Mouse (Mus musculus): ENCODE data around the gene Cdk6. TPM values are rescaled to one million over a fixed set of nuclear protein-coding genes. Genes with fewer than 3 reads are reported as not detected.

Gene Cdk6
- polyA plus RNA-seq, 2 experiments = 5.7 to 13.9 TPM

DNA sequence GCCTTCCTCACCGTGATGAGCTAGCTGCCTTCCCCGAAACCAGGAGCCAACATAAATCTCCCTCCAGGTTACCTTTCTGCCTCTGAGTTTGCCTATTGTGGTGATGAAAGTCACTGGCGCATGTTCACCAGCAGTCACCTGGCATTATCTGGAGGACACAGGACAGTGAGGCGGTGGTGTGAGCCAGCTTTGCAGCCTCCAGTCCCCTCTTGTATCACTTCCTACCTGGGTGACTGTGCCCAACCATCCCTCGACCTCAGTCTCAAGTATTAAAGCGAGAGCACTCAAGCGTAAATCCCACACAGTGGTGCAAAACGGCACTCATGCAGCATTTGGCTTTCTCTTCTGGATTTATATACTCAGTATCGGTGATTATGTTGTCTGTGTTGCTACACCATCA, 152.7 kb downstream of the Cdk6 start:
- no peaks in the 10 kb centered on the region for H3K27me3 ChIP-seq (ENCODE audit: control insufficient read depth, insufficient read depth, low read length)
- DNase-seq (ENCODE audit: low read depth in 3 of 3, low spot score in 3 of 3) = no peak
- WGBS (ENCODE audit: insufficient replicate concordance) = 69% methylated on average over 9 of the region's 9 CpGs
- H3K36me3 ChIP-seq (replicated peaks; ENCODE audit: control insufficient read depth, insufficient read depth, low read depth) = no peaks in the 10 kb centered on the region
- H3K9me3 ChIP-seq (ENCODE audit: control insufficient read depth, low read length) = no peaks in the 10 kb centered on the region
- no peak overlapping the region for H3K9ac ChIP-seq (replicated peaks)
- no peak overlapping the region for H3K4me3 ChIP-seq (ENCODE audit: insufficient read depth in 1 of 2, low read depth in 2 of 2, low read length in 2 of 2)
- TF ChIP-seq CTCF (IDR thresholded peaks at IDR 0.05; ENCODE audit: low read depth) = no peak
- no peak for TF ChIP-seq EP300 (IDR thresholded peaks at IDR 0.05; ENCODE audit: low read depth)
- no peak overlapping the region for H3K27ac ChIP-seq
- peaks cover 0 to 8% of the 10 kb centered on the region in 2 experiments; a peak in 3 of 4 replicates for H3K4me1 ChIP-seq (replicated peaks; ENCODE audit: control insufficient read depth in 2 of 2, insufficient read depth in 2 of 2, low read length in 1 of 2)
- no peak overlapping the region for H3K4me2 ChIP-seq (ENCODE audit: low read depth)
- no peak for ATAC-seq (ENCODE audit: insufficient read depth)

DNA sequence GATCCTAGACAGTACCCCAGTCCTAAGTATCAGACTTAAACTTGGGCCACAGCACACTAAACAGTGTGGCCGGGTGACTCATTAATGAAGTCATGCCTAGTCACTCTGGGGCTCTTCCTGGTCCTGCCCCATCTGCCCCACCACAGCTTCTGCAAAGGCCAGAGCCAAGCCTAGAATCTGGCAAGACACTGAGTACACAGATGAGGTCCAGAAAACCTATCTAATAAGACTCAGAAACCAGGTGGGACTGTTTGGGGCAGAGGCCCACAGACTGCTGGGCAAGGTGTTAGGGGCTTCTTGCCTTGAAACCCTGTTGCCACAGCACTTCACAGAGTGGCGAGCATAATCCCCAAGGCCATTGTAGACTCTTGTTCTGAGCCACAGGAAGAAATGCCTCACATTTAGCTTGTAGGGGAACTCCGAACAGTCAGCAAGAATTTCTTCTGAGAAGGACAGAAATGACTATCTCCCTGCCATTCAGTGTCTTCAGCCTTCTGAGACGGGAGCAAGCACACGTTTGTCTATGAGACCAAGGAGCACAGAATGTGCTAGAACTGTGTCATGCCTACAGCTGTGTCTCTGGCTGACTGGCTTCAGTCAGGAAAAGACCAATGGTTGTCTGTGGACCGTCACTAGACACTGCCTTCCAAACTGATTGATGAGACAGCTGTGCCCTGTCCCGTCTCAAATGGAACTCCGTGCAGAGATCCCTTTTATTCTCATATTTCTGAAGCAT, 153.3 kb downstream of the Cdk6 start:
- Histone ChIP-seq H3K4me2 (ENCODE audit: low read depth) (no peak overlapping the region), H3K4me3 (ENCODE audit: insufficient read depth in 1 of 2, low read depth in 2 of 2, low read length in 2 of 2) (no peak overlapping the region), H3K9ac (replicated peaks) (no peak overlapping the region), H3K27ac (no peak overlapping the region), H3K27me3 (ENCODE audit: control insufficient read depth, insufficient read depth, low read length) (no peaks in the 10 kb centered on the region), H3K4me1 (replicated peaks; ENCODE audit: control insufficient read depth in 2 of 2, insufficient read depth in 2 of 2, low read length in 1 of 2) (peaks cover 0 to 8% of the 10 kb centered on the region in 2 experiments; a peak in 3 of 4 replicates), H3K9me3 (ENCODE audit: control insufficient read depth, low read length) (no peaks in the 10 kb centered on the region), H3K36me3 (replicated peaks; ENCODE audit: control insufficient read depth, insufficient read depth, low read depth) (no peaks in the 10 kb centered on the region)
- ATAC-seq (ENCODE audit: insufficient read depth) (no peak), DNase-seq (ENCODE audit: low read depth in 3 of 3, low spot score in 3 of 3) (no peak)
- whole genome bisulfite sequencing (ENCODE audit: insufficient replicate concordance) = 66% methylated on average over 8 of the region's 8 CpGs
- no peak for TF ChIP-seq EP300 (IDR thresholded peaks at IDR 0.05; ENCODE audit: low read depth)

DNA sequence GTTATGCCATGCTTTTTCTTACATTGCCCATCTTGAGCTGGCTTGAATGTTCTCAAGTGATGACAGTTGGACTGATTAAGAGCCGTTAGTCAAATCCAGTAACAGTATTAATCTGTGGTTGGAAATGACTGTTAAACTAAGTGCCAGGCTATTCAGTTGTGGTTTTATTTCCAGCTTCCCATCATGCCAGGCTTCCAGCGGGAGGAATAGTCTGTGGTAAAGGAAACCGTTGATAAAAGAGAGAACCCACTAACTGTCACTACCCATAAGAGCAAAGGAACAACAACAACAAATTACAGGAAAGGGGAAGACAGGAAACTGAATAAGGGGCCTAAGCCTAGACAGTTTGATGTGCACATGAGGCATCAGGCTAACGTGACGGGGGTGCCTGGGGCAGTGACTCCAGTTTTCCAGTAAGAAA, 156.2 kb downstream of the Cdk6 start:
- Histone ChIP-seq H3K4me2 (ENCODE audit: low read depth) (no peak overlapping the region), H3K4me3 (ENCODE audit: insufficient read depth in 1 of 2, low read depth in 2 of 2, low read length in 2 of 2) (no peak overlapping the region), H3K9me3 (ENCODE audit: control insufficient read depth, low read length) (no peaks in the 10 kb centered on the region), H3K9ac (replicated peaks) (no peak overlapping the region), H3K27ac (no peak overlapping the region), H3K27me3 (ENCODE audit: control insufficient read depth, insufficient read depth, low read length) (no peaks in the 10 kb centered on the region), H3K4me1 (replicated peaks; ENCODE audit: control insufficient read depth in 2 of 2, insufficient read depth in 2 of 2, low read length in 1 of 2) (peaks cover 6 to 19% of the 10 kb centered on the region in 2 experiments), H3K36me3 (replicated peaks; ENCODE audit: control insufficient read depth, insufficient read depth, low read depth) (no peaks in the 10 kb centered on the region)
- DNase-seq (ENCODE audit: low read depth in 3 of 3, low spot score in 3 of 3) = no peak
- WGBS (ENCODE audit: insufficient replicate concordance) = 23% methylated on average over 5 of the region's 5 CpGs
- ATAC-seq (ENCODE audit: insufficient read depth) = peak; percentile 17; the same call in 1 of the 2 replicates
- TF ChIP-seq CTCF (IDR thresholded peaks at IDR 0.05; ENCODE audit: low read depth) (no peak), EP300 (IDR thresholded peaks at IDR 0.05; ENCODE audit: low read depth) (peak; percentile 70)

DNA sequence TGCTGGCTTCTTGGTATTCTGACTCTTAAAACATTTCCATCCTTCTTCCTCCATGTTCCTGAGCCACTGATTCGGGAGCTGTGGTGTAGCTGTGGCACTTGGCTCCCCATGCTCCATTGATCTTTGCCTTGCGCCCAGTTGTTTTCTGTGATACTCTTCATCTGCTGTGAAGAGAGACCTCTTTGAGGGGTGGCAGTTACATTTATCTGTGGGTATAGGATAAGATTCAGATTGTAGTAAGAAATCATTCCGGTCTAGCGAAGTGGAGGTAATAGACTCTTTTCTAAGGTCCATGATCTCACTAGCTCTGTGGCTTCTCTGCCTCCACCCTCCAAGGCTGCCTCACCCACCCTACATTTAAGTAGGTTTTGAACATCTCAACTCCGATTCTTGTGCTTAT, 159.0 kb downstream of the Cdk6 start:
- Histone ChIP-seq H3K4me1 (replicated peaks; ENCODE audit: control insufficient read depth in 2 of 2, insufficient read depth in 2 of 2, low read length in 1 of 2) (peaks cover 11 to 39% of the 10 kb centered on the region in 2 experiments), H3K27ac (no peak overlapping the region), H3K9me3 (ENCODE audit: control insufficient read depth, low read length) (no peaks in the 10 kb centered on the region), H3K4me2 (ENCODE audit: low read depth) (no peak overlapping the region), H3K36me3 (replicated peaks; ENCODE audit: control insufficient read depth, insufficient read depth, low read depth) (no peaks in the 10 kb centered on the region), H3K9ac (replicated peaks) (no peak overlapping the region), H3K4me3 (ENCODE audit: insufficient read depth in 1 of 2, low read depth in 2 of 2, low read length in 2 of 2) (no peak overlapping the region), H3K27me3 (ENCODE audit: control insufficient read depth, insufficient read depth, low read length) (no peaks in the 10 kb centered on the region)
- TF ChIP-seq EP300 (IDR thresholded peaks at IDR 0.05; ENCODE audit: low read depth) = no peak
- TF ChIP-seq CTCF (IDR thresholded peaks at IDR 0.05; ENCODE audit: low read depth) = no peak
- WGBS (ENCODE audit: insufficient replicate concordance) = 57% methylated on average over 5 of the region's 5 CpGs
- DNase-seq (ENCODE audit: low read depth in 3 of 3, low spot score in 3 of 3) = no peak
- ATAC-seq (ENCODE audit: insufficient read depth) = no peak

DNA sequence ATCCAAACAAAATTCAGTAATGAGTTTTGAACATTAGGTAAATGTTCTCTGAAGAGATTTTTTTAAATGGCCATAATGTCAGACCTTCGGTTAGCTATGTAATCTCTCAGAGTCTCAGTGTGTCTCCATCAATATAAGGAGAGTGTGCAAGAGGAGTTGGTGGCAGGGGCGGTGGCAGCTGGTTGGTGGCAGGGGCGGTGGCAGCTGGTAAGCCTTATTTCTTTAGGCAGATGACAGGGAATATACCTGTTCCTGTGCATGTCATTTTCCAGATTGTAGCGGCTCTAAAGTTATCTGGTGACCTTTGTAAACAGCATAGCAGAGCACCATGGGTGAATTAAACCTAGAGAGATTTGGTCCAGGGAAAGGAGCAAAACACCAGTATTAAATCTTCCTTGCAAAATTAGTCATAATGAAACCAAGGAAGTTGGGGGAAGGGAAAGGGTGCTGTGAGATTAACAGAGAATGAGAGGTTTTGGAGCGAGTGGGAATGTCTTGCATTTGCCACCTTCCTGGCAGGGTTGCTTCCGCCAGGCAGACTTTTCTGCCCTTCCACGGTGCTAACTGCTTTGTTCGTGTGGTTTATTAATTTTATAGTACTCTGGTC, 159.8 kb downstream of the Cdk6 start:
- no peak for DNase-seq (ENCODE audit: low read depth in 3 of 3, low spot score in 3 of 3)

More for the DNA sequence above, 159.8 kb downstream of the Cdk6 start:
- TF ChIP-seq CTCF (IDR thresholded peaks at IDR 0.05; ENCODE audit: low read depth) (no peak), EP300 (IDR thresholded peaks at IDR 0.05; ENCODE audit: low read depth) (no peak)
- WGBS (ENCODE audit: insufficient replicate concordance) = 37% methylated on average over 8 of the region's 8 CpGs
- H3K4me3 ChIP-seq (ENCODE audit: insufficient read depth in 1 of 2, low read depth in 2 of 2, low read length in 2 of 2) = no peak overlapping the region
- H3K9ac ChIP-seq (replicated peaks) = no peak overlapping the region
- no peaks in the 10 kb centered on the region for H3K36me3 ChIP-seq (replicated peaks; ENCODE audit: control insufficient read depth, insufficient read depth, low read depth)
- no peaks in the 10 kb centered on the region for H3K9me3 ChIP-seq (ENCODE audit: control insufficient read depth, low read length)
- H3K27me3 ChIP-seq (ENCODE audit: control insufficient read depth, insufficient read depth, low read length) = no peaks in the 10 kb centered on the region
- H3K4me1 ChIP-seq (replicated peaks; ENCODE audit: control insufficient read depth in 2 of 2, insufficient read depth in 2 of 2, low read length in 1 of 2) = peaks cover 11 to 39% of the 10 kb centered on the region in 2 experiments
- no peak overlapping the region; the same call in 1 of the 2 replicates for H3K27ac ChIP-seq
- no peak for ATAC-seq (ENCODE audit: insufficient read depth)
- peak overlapping the region; percentile 45 for H3K4me2 ChIP-seq (ENCODE audit: low read depth)

Data from liver, embryonic 14.5 days (tissue).